Mouse (Mus musculus): Measurements from ENCODE around the gene Nxpe4.
"Not testable (repeated sequence)": the region's sequence is repeated elsewhere in the genome, so short reads cannot be mapped to it uniquely, and the experiment has no call there.

The Nxpe4 gene

DNA sequence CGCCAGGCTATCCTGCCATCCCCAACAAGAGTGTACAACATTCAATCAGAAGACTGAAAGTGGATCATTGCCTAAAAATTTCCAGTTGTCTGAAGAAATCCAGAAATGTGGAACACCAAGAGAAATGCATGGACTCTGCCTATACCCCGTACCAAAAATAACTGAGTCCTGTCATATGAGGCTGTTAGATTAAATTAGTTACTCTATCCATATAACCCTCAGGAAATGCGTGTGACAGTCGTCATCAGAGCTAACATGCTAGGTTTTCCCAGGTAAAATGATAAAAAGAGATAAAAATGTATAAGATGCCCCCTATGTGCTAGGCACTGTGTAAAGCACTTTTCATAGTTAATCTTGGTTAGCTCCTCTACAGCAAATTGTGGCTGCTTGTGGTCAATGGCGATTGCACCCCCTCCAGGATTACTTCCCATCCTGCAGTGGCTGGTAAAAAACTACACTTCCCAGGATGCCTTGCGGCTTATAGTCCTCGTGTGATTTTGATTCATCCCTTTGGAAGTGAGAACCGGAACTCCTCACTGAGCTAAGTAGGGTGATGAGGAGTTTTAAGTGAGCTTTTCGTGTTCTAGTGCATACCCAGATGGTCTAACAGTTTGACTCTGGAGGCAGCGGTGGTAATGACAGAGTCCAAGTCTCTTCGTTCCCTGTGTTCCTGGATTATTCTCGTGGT, at the start of gene Nxpe4:
TSS of gene Nxpe4 (plus strand) at position 519 of the 688 bp plus-strand sequence.
- DNase-seq (ENCODE audit: low read depth, low spot score), result peak; percentile 94

DNA sequence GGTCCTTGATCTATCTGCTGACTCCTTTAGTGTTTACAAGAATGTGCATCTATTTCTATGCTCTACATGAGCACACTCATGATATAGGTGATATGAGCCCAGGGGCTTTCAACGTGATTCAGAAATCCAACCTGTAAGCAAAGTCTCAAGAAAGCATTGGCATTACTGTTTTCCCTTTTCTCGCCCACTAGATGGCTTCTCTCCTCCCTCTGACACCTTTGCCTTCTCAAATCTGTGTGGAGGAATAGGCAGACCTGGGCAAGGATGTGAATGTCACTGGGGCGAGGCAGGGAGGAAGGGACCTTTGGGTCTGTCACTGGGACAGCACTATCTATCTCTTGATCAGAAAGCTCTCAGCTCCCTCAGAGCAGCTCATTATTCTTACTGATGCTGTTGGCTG, 35.0 kb upstream of the Nxpe4 start:
- no peak for DNase-seq (ENCODE audit: low read depth, low spot score)

DNA sequence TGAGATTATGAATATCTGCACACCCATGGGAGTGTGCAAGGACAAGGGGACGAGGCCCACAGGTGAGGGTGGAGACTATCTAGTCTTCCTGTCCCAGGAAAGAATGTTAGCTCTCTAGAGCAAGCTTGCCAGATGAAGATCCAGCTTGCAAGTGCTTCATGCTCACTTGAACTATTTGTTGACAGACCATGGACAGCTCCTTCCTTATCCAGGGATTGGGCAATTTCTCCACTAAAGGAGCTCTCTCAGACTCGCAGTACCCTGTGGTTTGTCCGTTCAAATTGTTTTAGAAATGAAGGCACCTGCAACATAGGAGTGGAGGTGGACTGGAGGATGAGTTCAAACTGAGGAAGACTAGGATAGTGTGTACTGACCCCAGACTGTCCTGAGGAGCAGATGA, 24.3 kb upstream of the Nxpe4 start:
- DNase-seq (ENCODE audit: low read depth, low spot score), result peak; percentile 40

DNA sequence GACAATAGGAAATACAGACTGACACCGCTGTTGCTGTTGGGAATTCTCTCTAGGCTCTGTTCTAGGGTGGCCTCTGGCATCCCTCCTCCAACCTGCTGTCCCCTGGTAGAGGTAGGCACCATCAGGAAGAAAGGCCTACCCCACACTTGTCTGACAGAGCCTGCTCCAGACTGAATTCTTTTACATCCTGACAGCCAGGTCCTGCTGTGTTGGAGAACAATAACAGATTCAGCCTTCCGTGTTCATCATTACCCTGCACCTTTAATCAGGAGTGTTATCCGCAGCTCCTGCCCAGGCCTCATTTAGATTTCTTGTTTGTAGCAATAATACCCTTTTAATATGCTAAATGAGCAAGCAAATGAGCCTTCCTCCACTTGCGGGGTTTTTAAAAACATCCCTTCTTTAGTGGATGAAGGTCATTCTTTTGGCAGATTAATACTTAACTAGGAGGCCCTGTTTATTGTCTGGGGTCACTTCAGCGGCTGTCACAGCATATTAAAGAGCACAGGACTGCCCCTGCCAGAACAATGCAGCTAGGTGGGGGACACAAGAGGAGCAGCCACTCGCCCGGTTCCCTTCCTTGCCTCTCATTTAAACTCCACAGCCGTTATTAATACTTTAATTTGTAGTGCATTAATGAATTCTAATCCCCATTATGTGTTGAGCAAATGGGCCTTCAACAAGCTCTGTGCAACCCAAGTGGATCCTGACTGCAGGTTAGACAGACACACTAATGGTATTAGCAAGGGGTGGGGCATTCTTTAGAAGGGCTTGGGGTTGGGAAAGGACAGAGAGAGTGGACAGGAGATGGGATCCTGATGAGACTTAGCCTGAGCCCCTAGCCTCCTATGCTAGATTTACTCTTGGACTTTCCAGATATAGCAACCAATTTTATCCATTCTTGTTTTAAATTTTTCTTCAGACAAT, 21.1 kb upstream of the Nxpe4 start:
- DNase-seq (ENCODE audit: low read depth, low spot score), result no peak

DNA sequence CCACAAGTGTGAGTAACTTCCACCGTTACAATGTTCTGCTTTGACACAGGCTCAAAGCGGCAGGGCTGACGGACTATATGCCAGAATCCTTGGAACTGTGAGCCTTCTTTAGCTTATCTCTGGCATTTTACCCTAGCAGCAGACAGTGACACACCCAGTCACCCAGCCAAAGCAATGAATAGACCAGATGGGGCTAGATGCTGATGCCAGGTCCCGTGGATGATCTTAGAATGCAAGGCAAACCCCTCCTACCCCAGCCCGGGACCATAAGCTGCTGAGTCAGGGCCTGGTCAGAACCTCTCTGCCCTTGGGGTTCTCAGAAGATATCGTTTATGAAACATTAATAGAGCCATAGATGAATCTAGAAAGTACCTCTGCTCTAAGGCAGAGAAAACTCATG, 19.2 kb upstream of the Nxpe4 start:
- no peak for DNase-seq (ENCODE audit: low read depth, low spot score)

DNA sequence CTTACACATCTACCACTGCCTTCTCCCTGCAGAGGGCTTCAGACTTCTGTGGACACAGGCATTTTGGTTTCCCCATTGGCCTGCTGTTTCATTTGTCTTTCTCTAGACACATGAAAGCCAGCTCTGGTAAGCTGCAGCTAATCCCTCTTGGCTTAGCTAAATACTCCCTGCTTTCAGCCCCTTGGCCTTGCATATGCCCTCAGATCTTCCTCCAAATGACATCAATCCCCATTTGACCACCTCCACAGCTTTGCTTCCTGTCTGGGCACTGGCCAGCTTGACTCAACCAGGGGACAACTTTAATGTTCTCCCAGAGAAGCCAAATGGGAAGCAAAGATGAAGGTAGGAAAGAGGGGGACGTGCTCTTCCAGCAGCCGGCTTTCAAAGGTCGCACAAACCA, 15.1 kb upstream of the Nxpe4 start:
- no peak for DNase-seq (ENCODE audit: low read depth, low spot score)

DNA sequence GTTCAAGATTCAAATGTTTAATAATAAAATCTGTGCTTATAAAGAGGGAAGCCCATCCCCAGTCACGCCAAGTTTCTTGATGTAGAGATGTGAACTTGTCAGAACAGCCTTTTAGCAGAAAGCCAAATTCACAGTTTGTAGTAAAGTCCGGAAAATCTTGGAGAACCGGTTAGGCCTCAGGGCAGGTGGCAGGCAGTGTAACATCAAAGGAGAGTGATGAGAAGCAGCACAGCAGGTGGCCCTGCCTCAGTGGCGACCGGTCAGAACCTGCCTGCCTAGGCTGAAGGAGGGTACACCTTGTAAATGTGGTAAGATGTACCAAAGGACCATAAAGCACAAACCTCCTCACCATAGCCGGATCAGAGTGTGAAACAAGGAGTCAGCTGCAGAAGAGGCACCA, 4.7 kb downstream of the Nxpe4 start:
- DNase-seq (ENCODE audit: low read depth, low spot score), result not testable (repeated sequence)

DNA sequence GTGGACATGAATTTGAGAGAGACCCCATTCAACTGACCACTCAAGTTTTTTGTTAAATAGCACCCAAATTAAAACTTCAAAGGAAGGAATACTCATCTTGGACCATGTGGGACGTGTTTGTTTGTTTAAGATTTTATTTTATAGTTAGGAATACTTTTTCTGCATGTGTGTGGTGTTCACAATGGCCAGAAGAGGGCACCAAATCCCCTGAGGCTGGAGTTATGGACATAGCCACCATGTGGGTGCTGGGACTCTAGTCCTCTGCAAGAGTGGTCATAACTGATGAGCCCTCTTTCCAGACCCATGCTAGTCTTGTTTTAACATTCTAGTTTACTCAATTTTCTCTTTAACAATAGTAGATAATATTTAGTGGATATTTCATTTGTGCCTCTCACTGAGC, 14.9 kb downstream of the Nxpe4 start:
- DNase-seq (ENCODE audit: low read depth, low spot score), result peak; percentile 52

DNA sequence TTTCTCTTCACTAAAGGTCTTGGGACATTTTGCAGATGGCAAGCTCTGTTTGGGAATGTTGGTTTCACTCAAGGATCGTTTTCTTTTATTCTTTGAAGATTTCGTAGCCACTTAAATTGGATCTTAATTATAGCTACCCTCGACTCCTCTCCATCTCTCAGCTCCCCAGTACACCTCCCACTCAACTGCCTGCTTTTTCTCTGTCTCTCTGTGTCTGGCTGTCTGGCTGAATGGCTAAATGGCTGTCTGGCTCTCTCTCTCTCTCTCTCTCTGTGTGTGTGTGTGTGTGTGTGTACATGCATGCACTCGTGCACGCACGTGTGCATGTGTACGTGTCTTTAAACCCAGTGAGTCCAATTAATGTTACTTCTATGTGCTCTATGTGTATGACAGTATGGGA, 19.5 kb downstream of the Nxpe4 start:
- no peak for DNase-seq (ENCODE audit: low read depth, low spot score)

DNA sequence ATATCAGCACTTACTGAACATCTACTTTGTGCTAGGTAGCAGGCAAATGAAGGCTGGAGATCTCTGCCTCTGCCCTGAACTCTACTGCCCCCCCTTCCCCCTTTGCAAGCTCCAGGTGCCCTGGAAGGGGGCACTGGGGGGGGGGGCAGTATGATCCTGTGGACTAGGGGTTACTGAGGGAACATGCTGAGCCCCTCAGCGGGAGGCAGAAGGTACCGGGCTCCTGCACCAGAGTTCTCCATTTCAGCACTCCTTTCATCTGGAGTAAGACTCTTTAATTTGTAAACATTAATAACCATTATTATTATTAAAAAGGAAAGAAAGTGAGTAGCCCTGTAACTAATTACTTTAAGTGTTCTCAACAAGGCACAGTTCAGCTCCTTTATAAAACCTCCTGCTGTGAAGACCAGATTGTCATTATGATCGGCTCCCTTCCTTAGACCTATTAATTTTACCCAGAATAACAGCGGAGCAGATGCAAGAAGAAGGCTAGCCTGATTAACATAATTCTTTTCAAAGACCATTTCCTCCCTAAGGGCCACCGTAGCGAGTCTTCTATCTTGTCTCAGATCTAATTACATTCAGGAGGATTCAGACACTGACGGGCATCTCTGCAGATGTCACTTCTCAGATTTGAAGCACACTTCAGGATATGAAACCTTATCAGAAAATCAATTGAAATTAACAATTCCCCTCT, 21.0 kb downstream of the Nxpe4 start:
- no peak for DNase-seq (ENCODE audit: low read depth, low spot score)

DNA sequence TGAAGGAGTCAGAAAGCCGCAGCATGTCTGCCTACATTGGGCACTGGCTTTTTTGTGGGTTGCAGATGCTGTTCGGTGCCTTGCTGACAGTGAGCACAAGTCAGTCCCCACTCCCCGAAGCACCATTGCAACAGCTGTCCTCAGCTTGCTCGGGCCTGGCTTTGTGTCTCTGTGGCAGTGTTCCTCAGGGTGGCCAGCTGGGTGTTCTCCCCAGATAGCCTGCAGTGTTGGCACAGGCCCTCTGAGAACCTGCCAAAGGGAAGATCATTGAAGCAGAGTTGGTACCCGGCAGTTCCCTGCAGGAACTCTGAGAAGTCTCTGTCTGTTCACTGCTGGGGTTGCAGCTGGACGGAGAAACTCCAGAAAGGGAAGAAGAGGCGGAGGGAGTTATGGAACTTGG, 22.5 kb downstream of the Nxpe4 start:
- DNase-seq (ENCODE audit: low read depth, low spot score), result no peak

DNA sequence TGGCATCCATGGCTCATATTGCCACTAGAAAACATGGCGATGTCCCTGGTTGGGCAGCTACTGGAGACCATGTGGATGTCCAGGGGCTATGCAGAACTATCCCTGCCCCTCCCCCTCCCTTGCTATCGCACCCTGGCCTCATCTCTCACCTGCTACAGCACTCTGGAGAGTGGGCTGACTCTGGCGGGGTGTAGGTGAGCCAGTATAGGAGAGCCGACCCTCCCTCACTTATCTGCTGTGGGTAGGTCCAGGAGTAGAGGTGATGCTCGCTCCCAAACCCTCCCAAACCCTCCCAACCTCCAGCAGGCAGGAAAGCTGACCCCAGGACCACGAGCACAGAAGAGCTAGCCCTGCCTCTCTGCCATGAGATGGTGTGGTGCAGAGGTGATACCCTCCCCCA, 27.0 kb downstream of the Nxpe4 start:
- no peak for DNase-seq (ENCODE audit: low read depth, low spot score)

DNA sequence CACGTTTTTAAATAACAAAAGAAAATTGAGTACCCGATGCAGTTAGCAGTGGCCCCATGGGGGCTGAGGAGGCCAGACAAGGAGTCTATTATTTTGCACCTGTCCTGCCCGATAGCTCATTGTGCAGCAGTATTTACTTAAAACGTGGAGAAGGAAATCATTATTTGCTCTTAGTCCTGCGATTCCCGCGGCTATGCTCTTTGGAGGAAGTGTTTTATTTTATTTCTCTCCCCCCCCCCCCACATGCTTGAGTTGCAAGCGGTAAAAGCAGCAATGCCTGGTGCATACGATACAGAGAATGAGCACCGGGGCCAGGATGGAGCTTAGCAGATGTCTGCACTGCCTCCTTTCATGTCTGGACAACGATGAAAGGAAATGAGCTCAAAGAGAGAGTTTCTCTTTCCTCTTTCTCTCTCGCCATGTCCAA, 35.6 kb downstream of the Nxpe4 start:
- no peak for DNase-seq (ENCODE audit: low read depth, low spot score)

DNA sequence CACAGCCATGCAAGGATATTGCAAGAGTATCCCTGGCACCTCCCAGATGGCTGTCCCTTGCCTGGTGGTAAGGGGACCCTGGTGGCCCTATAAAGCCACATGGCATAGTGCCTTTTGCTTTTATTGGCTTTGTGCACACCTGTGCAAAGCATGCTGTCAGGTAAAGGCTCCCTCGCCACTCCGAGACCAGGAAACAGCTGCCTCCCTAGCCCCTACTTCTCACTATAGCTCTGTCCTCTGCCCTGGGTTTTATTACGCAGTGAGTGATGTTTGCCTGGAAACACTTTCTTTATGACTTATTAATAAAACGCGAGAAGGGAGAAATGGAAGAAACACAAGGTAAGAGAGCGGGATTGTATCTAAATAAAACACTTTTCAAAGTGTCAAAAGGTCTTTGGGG, 49.1 kb downstream of the Nxpe4 start:
- DNase-seq (ENCODE audit: low read depth, low spot score), result no peak

DNA sequence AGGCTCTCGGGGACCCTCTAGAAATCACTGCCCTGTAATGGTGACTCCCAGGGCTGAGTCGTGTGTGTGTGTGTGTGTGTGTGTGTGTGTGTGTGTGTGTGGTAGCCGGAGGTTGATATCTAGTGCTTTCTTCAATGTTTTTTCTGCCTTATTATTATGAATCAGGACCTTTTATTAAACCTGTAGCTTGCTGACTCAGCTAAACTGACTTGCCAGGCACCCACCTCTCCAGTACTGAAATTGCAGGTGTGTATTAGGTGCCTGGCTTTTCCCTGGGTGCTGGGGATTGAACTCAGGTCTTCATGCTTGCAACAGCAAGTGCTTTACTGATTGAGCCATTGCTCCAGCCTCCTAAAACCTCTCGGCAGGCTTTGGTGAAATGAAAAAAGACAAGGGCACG, 50.1 kb downstream of the Nxpe4 start:
- no peak for DNase-seq (ENCODE audit: low read depth, low spot score)

DNA sequence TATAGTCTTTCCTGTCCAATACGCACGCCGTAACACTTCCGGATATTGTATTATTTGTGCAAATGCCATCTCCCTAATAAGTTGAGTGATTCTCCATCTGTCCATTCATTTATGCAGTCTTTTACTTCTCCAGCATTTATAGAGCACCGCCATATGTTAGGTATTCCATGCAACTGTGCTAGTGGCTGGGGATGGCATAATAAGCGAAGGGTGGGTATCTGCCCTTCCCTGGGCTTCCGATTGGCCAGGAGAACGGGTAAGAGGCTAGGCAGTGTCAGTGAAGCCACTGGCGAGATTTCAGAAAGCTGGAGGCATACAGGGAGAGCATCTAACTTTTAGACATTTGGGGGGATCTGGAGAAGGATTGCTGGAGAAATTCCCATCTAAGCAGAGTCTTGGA, 52.9 kb downstream of the Nxpe4 start:
- no peak for DNase-seq (ENCODE audit: low read depth, low spot score)

DNA sequence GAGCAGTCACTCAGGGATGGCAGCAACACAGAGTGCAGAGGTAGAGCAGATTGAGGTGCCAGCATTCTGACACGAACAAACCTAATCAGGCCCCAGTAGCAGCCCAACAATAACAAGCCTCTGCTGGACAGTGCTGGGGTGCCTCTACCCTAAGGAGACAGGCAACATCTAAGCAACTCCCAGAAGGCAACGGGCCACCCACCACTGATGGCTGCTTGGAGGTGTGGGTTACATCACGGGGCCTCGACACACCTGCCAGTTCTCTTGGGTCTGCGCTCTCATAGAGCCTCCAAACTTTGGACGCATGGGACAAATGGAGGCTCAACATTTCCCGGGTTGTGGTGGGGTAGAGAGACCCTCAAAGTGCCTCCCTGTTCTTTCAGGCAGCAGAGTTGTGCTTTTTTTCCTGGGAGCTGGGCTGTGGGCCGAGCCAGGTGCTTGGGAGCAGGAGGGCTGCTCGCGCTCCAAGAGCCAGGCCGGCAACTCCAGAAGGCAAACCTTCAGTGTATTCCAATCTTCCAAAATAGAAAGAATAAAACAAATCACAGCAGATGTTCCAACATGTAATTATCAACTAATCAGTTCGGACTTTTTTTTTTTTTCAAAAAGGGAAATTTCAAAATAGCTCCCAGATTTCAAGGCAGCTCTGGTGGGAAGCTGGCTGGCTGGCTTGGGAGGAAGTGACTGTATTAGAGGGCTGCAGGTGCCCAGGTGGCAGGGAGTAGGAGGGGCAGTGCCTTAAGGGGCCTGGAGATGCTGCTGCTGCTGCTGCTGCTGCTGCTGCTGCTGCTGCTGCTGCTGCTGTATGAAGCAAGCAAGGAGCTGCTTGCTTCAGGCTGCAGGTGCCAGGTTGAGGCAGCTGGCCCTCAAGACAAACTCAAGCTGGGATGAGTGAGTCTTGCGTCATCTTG, 54.5 kb downstream of the Nxpe4 start:
- DNase-seq (ENCODE audit: low read depth, low spot score), result no peak

DNA sequence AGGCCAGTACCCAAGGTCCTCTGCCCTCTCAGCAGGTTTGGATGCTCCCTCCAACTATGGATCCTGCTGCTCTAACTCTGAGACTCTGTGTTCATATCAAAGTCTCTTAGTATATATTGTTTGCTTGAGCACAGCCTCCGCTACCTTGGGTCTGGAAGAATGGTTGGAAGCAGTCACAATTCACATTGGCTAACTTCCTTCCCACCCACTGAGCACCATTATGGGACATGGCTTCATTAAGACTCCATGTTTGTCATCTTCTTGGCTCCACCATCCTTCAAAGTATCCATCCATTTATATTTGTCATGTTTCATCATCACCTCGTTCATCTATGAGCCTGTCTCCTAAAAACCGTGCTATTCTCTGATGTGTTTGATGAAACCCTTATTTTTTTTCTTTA, 68.9 kb downstream of the Nxpe4 start:
- DNase-seq (ENCODE audit: low read depth, low spot score), result no peak

DNA sequence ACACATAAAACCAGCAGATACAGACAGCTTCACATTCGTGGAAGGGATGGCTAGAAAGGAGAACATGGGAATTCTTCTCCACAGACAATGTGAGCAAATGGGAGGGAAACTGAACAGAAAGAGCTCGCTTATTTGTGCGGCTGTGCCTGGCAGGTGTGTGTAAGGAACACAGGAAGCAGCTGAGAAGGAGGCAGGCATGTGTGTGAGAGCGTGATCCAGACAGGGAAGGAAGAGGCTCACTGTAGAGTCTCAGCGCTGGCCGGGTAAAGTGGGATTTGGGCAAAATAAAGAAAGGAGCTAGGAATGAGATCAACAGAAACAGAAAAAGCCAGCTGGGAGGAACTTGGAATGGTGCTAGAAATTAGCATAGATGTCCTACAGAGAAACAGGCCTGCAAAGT, 74.6 kb downstream of the Nxpe4 start:
- no peak for DNase-seq (ENCODE audit: low read depth, low spot score)

DNA sequence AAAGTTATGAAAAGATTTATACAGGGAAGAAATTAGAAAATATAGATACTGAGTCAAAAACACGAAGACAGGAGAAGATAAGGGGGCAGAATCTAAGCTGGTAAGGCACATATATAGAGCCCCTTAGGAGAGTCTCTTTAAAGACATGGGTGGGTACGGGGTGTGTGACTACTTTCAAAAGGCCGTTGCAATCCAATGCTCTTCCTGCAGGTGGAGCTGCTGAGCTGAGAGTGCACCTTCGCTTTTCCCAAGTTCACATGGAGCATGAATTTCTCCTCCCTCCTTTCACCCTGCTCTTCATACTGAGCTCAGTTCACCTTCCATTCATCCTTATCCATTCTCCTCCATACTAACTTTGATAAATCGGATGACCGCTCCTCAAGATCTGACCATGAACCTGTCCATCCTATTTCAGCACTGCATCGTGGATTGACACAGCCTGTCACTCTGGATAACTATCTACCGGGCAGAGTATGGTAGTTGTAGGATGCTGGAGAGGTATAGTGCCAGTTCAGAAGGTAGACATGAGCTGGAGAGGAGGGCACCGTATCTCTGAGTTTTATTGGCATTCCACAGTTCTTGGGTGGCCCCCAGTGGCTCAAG, 76.4 kb downstream of the Nxpe4 start:
- DNase-seq (ENCODE audit: low read depth, low spot score), result peak; percentile 10

DNA sequence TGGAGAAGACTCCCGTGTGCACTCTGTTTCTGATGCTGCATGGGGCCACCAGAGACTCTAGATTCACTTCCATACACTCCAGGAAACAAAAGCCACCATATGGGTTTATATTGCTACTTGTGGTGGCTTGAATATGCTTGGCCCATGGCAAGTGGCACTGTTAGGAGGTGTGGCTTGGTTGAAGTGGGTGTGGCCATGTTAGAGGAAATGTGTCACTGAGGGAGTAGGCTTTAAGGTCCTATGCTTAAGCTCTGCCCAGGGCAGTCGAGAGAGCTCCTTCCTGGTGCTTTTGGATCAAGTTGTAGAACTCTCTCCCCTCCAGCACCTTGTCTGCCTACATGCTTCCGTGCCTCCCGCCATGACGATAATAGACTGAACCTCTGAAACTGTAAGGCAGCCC, 77.6 kb downstream of the Nxpe4 start:
- no peak for DNase-seq (ENCODE audit: low read depth, low spot score)

All from 3T3-L1 (cell line).